Mouse (Mus musculus): ENCODE measurements at regions not wholly inside any gene's neighbourhood (a gene's known extent, or its start where the extent isn't known, plus 50 kb on each side); places are given as distances from the start of the nearest gene placed in this dataset.

DNA sequence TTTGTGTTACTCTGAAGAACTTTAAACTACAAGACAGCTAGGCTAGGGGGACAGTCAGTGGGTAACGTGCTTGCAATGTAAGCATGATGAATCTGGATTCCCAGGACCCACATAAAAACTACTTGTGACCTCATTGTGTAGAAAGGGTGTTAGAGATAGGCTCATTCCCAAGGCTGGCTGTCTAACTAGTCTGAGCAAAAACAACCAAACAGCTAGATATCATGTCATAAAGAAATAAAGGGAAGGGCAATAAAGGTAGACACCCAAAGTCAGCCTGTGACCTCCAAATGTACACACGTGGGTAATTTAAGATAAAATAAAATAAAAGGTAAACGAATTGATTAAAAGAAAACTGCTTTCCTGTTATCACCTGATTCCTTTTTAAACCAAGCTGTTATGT is 123.7 kb upstream of the Serpine2 start:
- Histone ChIP-seq H3K4me2 (no peak overlapping the region), H3K4me3 (ENCODE audit: low read depth, low read length) (no peak overlapping the region), H3K27me3 (ENCODE audit: control insufficient read depth, insufficient read depth, low read length) (no peaks in the 10 kb centered on the region), H3K9me3 (replicated peaks; ENCODE audit: control insufficient read depth, low read length) (no peaks in the 10 kb centered on the region), H3K36me3 (ENCODE audit: control insufficient read depth, insufficient read depth, low read length) (no peaks in the 10 kb centered on the region), H3K27ac (ENCODE audit: low read depth, low read length) (no peak overlapping the region), H3K4me1 (ENCODE audit: control insufficient read depth, insufficient read depth, low read length) (peaks cover 3% of the 10 kb centered on the region; the same call in 1 of the 2 replicates), H3K9ac (ENCODE audit: low read depth, low read length) (no peak overlapping the region)
- 70% methylated on average over 3 of the region's 3 CpGs for WGBS (ENCODE audit: insufficient replicate concordance)
- ATAC-seq (replicated peaks; ENCODE audit: insufficient number of reproducible peaks, low FRiP score, low TSS enrichment) = no peak

DNA sequence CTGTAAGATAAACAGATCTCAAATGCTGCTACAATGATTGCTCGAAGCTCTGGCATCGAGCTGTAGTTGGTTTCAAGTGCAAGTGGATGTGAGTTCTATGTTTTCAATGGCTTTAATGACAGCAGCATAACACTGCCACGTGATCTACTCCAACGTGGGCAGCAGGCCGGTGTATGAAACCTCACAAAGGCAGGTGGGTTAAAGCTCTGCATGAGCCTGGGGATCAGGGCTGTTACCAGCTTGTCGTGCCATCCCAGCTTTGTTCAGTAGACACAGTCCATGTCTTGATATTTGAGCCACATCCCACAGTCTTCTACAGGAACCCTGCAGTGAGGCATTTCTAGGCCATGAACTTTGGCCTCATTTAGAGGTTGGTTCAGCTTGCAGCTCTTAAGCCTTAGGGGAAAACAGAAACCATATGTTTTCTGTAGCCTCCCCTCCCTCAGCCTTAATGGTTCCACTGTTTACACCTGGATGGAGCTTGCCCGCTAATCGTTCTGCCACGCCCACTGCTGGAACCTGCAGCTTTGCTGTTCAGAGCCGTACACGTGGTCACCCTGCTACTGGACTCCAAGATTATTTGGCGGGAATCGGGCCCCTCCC is 121.8 kb upstream of the Serpine2 start:
- ATAC-seq (replicated peaks; ENCODE audit: insufficient number of reproducible peaks, low FRiP score, low TSS enrichment) = no peak
- H3K27ac ChIP-seq (ENCODE audit: low read depth, low read length) = no peak overlapping the region
- H3K9ac ChIP-seq (ENCODE audit: low read depth, low read length) = no peak overlapping the region
- no peaks in the 10 kb centered on the region for H3K9me3 ChIP-seq (replicated peaks; ENCODE audit: control insufficient read depth, low read length)
- peaks cover 3% of the 10 kb centered on the region; the same call in 1 of the 2 replicates for H3K4me1 ChIP-seq (ENCODE audit: control insufficient read depth, insufficient read depth, low read length)
- no peak overlapping the region for H3K4me3 ChIP-seq (ENCODE audit: low read depth, low read length)
- H3K36me3 ChIP-seq (ENCODE audit: control insufficient read depth, insufficient read depth, low read length) = no peaks in the 10 kb centered on the region
- no peaks in the 10 kb centered on the region for H3K27me3 ChIP-seq (ENCODE audit: control insufficient read depth, insufficient read depth, low read length)
- no peak overlapping the region for H3K4me2 ChIP-seq
- 81% methylated on average over 13 of the region's 13 CpGs for WGBS (ENCODE audit: insufficient replicate concordance)

DNA sequence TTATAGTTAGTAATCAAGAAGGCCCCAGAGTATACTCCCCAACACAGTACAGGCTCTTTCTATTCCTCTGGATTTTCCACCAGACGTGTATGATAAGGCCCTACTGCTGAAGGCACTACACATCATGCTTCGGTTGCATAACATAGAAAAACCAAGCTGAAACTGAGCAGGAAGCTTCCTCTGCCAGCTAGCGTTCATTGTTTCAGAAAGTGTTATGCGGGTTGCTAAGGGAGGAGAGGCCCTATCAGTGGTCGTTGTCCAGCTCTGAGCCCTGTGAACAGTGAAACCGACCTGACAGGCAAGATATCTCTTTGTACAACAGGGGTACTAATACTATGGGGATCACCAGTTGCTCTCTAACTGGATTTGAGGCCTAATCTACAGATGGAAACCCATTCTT is 118.9 kb upstream of the Serpine2 start:
- Histone ChIP-seq H3K9ac (ENCODE audit: low read depth, low read length) (no peak overlapping the region), H3K4me3 (ENCODE audit: low read depth, low read length) (no peak overlapping the region), H3K27me3 (ENCODE audit: control insufficient read depth, insufficient read depth, low read length) (no peaks in the 10 kb centered on the region), H3K36me3 (ENCODE audit: control insufficient read depth, insufficient read depth, low read length) (no peaks in the 10 kb centered on the region), H3K4me1 (ENCODE audit: control insufficient read depth, insufficient read depth, low read length) (peaks cover 3% of the 10 kb centered on the region; the same call in 1 of the 2 replicates), H3K9me3 (replicated peaks; ENCODE audit: control insufficient read depth, low read length) (no peaks in the 10 kb centered on the region), H3K4me2 (no peak overlapping the region), H3K27ac (ENCODE audit: low read depth, low read length) (peak overlapping the region; percentile 41; the same call in 1 of the 2 replicates)
- ATAC-seq (replicated peaks; ENCODE audit: insufficient number of reproducible peaks, low FRiP score, low TSS enrichment) = no peak
- 34% methylated on average over 6 of the region's 6 CpGs for WGBS (ENCODE audit: insufficient replicate concordance)

DNA sequence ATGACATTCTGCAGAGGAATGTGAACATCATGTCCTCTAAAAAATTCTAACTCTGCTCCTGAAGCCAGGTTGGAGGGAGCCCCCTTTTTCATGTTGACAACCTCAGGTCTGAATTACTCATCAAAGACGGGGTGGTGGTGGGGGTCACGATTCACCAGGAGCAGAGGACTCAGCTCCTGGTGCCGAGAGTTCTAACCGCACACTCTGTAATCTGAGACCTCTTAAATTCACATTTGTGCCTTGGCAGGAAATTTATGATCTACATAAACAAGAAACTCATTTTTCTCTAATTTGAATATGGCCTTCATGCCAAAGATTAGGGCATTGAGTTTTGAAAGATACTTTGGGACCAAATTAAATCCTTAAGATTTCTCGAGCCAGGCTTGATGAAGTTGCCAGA is 117.2 kb upstream of the Serpine2 start:
- Histone ChIP-seq H3K4me1 (ENCODE audit: control insufficient read depth, insufficient read depth, low read length) (peaks cover 3% of the 10 kb centered on the region; the same call in 1 of the 2 replicates), H3K9ac (ENCODE audit: low read depth, low read length) (no peak overlapping the region), H3K27me3 (ENCODE audit: control insufficient read depth, insufficient read depth, low read length) (no peaks in the 10 kb centered on the region), H3K9me3 (replicated peaks; ENCODE audit: control insufficient read depth, low read length) (no peaks in the 10 kb centered on the region), H3K4me2 (no peak overlapping the region), H3K27ac (ENCODE audit: low read depth, low read length) (no peak overlapping the region), H3K4me3 (ENCODE audit: low read depth, low read length) (no peak overlapping the region), H3K36me3 (ENCODE audit: control insufficient read depth, insufficient read depth, low read length) (no peaks in the 10 kb centered on the region)
- 69% methylated on average over 5 of the region's 5 CpGs for WGBS (ENCODE audit: insufficient replicate concordance)
- no peak for ATAC-seq (replicated peaks; ENCODE audit: insufficient number of reproducible peaks, low FRiP score, low TSS enrichment)

DNA sequence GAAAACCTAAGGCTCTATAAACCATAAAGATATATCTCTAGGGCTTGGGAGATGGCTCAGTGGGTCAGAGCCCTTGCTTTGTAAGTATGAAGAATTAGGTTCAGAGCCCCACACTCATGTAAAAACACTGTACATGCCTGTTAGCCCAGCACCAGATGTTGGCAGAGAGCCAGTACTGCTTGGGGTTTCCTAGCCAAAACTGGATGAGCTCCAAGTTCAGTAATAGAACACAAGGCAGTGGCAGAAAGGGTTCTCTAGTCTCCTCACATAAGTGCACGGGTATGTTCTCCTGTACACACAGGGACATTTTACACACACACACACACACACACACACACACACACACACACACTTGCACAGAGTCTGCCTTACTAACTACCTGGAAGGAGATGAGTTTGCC is 95.1 kb upstream of the Serpine2 start:
- Histone ChIP-seq H3K9ac (ENCODE audit: low read depth, low read length) (no peak overlapping the region), H3K27ac (ENCODE audit: low read depth, low read length) (no peak overlapping the region), H3K4me2 (no peak overlapping the region), H3K4me1 (ENCODE audit: control insufficient read depth, insufficient read depth, low read length) (no peaks in the 10 kb centered on the region), H3K4me3 (ENCODE audit: low read depth, low read length) (no peak overlapping the region), H3K27me3 (ENCODE audit: control insufficient read depth, insufficient read depth, low read length) (no peaks in the 10 kb centered on the region), H3K36me3 (ENCODE audit: control insufficient read depth, insufficient read depth, low read length) (no peaks in the 10 kb centered on the region), H3K9me3 (replicated peaks; ENCODE audit: control insufficient read depth, low read length) (no peaks in the 10 kb centered on the region)
- no peak for ATAC-seq (replicated peaks; ENCODE audit: insufficient number of reproducible peaks, low FRiP score, low TSS enrichment)
- 33% methylated on average over 1 of the region's 1 CpGs for WGBS (ENCODE audit: insufficient replicate concordance)

DNA sequence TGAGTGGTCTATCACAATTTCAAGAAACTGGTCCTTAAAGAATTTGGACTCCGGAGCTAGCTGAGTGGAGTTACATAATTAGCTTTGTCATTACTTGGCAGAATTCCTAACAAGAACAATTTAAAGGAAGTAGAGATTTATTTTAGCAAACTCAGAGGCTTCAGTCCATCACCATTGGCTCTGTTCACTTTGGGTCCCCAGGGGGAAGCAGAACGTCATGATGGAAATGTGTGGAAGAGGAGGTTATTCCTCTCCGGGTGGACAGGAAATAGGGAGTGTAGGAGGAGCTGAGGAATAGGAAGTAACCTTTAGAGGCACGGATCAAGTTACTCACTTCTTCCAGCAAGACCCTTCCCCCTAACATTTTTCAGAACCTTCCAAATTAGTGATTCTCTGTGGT is 83.3 kb upstream of the Serpine2 start:
- ATAC-seq (replicated peaks; ENCODE audit: insufficient number of reproducible peaks, low FRiP score, low TSS enrichment) = no peak
- no peak overlapping the region for H3K9ac ChIP-seq (ENCODE audit: low read depth, low read length)
- 69% methylated on average over 4 of the region's 4 CpGs for WGBS (ENCODE audit: insufficient replicate concordance)
- no peak overlapping the region for H3K4me3 ChIP-seq (ENCODE audit: low read depth, low read length)
- H3K9me3 ChIP-seq (replicated peaks; ENCODE audit: control insufficient read depth, low read length) = no peaks in the 10 kb centered on the region
- no peaks in the 10 kb centered on the region for H3K36me3 ChIP-seq (ENCODE audit: control insufficient read depth, insufficient read depth, low read length)
- H3K27me3 ChIP-seq (ENCODE audit: control insufficient read depth, insufficient read depth, low read length) = no peaks in the 10 kb centered on the region
- H3K4me1 ChIP-seq (ENCODE audit: control insufficient read depth, insufficient read depth, low read length) = no peaks in the 10 kb centered on the region
- H3K4me2 ChIP-seq = no peak overlapping the region
- no peak overlapping the region for H3K27ac ChIP-seq (ENCODE audit: low read depth, low read length)

DNA sequence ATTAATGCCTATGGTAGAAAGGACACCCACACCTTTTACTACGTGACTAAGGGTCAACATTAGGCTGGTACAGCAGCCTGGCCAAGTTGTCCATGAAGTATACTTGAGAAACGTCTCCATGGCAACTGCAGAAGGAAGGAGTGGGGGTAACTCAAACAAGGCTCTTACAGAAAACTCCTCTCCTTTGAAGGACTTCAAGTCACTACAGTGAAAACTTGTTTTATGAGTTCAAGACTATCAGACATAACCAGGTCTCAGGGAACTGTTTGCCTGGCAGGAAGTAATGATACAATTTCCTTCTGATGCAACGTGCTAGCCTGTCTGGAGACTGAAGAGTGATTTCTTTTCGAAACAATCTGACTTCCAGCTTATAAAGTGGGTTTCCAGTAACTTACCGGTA is 71.5 kb upstream of the Serpine2 start:
- Histone ChIP-seq H3K9me3 (replicated peaks; ENCODE audit: control insufficient read depth, low read length) (no peaks in the 10 kb centered on the region), H3K27ac (ENCODE audit: low read depth, low read length) (no peak overlapping the region), H3K36me3 (ENCODE audit: control insufficient read depth, insufficient read depth, low read length) (no peaks in the 10 kb centered on the region), H3K4me2 (no peak overlapping the region), H3K4me1 (ENCODE audit: control insufficient read depth, insufficient read depth, low read length) (no peaks in the 10 kb centered on the region), H3K9ac (ENCODE audit: low read depth, low read length) (no peak overlapping the region), H3K4me3 (ENCODE audit: low read depth, low read length) (no peak overlapping the region), H3K27me3 (ENCODE audit: control insufficient read depth, insufficient read depth, low read length) (no peaks in the 10 kb centered on the region)
- no peak for ATAC-seq (replicated peaks; ENCODE audit: insufficient number of reproducible peaks, low FRiP score, low TSS enrichment)
- 64% methylated on average over 5 of the region's 5 CpGs for WGBS (ENCODE audit: insufficient replicate concordance)

DNA sequence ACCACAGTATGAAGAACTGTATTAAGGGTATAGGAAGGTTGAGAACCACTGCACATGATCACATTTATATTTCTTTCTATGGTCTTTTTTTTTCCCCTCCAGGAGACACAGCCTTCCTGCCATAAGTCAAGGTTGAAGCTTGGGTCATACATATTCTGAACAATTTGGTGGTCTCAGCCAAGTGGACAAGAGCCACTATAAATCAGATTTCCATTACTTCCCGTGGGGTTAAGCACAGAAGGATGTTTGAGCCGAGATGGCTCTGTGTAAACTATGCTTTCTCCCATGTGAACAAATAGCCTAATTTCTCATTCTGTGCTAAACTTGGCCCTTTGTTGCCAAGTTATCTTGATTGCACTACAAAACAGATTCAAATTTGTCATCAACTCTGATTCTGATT is 66.8 kb upstream of the Serpine2 start:
- WGBS (ENCODE audit: insufficient replicate concordance) = 80% methylated on average over 2 of the region's 2 CpGs

DNA sequence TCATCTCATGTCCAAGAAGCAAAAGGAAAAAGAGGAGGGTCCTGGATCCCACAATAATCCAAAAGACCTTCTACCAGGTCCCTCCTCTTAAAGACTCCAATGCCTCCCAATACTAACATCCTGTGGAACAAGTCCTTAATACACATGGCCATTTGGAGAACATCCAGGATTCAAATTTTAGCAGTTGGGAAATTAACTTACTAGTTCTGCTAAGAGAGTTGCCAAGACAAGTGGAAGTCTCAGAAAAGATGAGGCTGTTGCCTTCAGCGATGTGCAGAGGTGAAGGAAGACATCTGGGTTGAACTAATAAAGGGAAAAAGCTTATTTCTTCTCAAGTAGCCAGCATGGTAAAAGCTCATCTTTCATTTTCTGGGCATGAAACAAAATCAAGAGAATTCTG is 64.8 kb upstream of the Serpine2 start:
- H3K4me3 ChIP-seq (ENCODE audit: low read depth, low read length) = no peak overlapping the region
- no peak overlapping the region for H3K9ac ChIP-seq (ENCODE audit: low read depth, low read length)
- ATAC-seq (replicated peaks; ENCODE audit: insufficient number of reproducible peaks, low FRiP score, low TSS enrichment) = no peak
- H3K27me3 ChIP-seq (ENCODE audit: control insufficient read depth, insufficient read depth, low read length) = no peaks in the 10 kb centered on the region
- 65% methylated on average over 1 of the region's 1 CpGs for WGBS (ENCODE audit: insufficient replicate concordance)
- H3K4me1 ChIP-seq (ENCODE audit: control insufficient read depth, insufficient read depth, low read length) = no peaks in the 10 kb centered on the region
- H3K36me3 ChIP-seq (ENCODE audit: control insufficient read depth, insufficient read depth, low read length) = no peaks in the 10 kb centered on the region
- no peak overlapping the region for H3K4me2 ChIP-seq
- no peak overlapping the region for H3K27ac ChIP-seq (ENCODE audit: low read depth, low read length)
- no peaks in the 10 kb centered on the region for H3K9me3 ChIP-seq (replicated peaks; ENCODE audit: control insufficient read depth, low read length)

More for the DNA sequence above, 66.8 kb upstream of the Serpine2 start:
- ATAC-seq (replicated peaks; ENCODE audit: insufficient number of reproducible peaks, low FRiP score, low TSS enrichment) = no peak
- Histone ChIP-seq H3K4me1 (ENCODE audit: control insufficient read depth, insufficient read depth, low read length) (no peaks in the 10 kb centered on the region), H3K27ac (ENCODE audit: low read depth, low read length) (no peak overlapping the region), H3K9me3 (replicated peaks; ENCODE audit: control insufficient read depth, low read length) (no peaks in the 10 kb centered on the region), H3K9ac (ENCODE audit: low read depth, low read length) (no peak overlapping the region), H3K27me3 (ENCODE audit: control insufficient read depth, insufficient read depth, low read length) (no peaks in the 10 kb centered on the region), H3K36me3 (ENCODE audit: control insufficient read depth, insufficient read depth, low read length) (no peaks in the 10 kb centered on the region), H3K4me2 (no peak overlapping the region), H3K4me3 (ENCODE audit: low read depth, low read length) (no peak overlapping the region)
